ENCODE assay signal across 28 mouse cellular contexts in genomic region chr7:4859418-4859978, GRCm38 (mm10). TPM values are rescaled to one million over a fixed set of nuclear protein-coding genes. Genes with fewer than 3 reads are reported as not detected.
DNase-seq lines count a peak whose midpoint lies in the region; ATAC-seq and TF ChIP-seq lines count a peak whose summit lies in the region.
"Had no signal": no experiment of that assay in that cellular context is flagged by ENCODE, and none has a peak within 500 bp of the region (broad histone marks: within the 10 kb centered on the region; RNA-seq: fewer than 3 reads in every experiment).

No protein-coding gene starts in this region.

- H3K27ac ChIP-seq in hindbrain, embryonic 13.5 days = no peak overlapping the region
- H3K27ac ChIP-seq in hindbrain, postnatal 0 days = no peak overlapping the region
- H3K27ac ChIP-seq in liver, adult 2 months (replicated peaks; ENCODE audit: insufficient read depth, low read depth, low read length) = peak overlapping the region; percentile 63; the same call in 1 of the 2 replicates
- H3K27ac ChIP-seq in liver, embryonic 12.5 days = no peak overlapping the region
- H3K27ac ChIP-seq: embryonic facial prominence, embryonic 15.5 days; forebrain, embryonic 12.5 days; forebrain, embryonic 15.5 days; heart, embryonic 15.5 days; hindbrain, embryonic 10.5 days; hindbrain, embryonic 14.5 days had no signal

- 0 out of 2 replicates have a peak, but pooled peaks cover 4% of the 10 kb centered on the region for H3K27me3 ChIP-seq in hindbrain, embryonic 13.5 days
- H3K27me3 ChIP-seq in hindbrain, postnatal 0 days (ENCODE audit: insufficient read depth, low read length) = no peaks in the 10 kb centered on the region
- H3K27me3 ChIP-seq in liver, adult 2 months (ENCODE audit: control insufficient read depth, insufficient read depth, low read length) = no peaks in the 10 kb centered on the region
- peaks cover 29% of the 10 kb centered on the region for H3K27me3 ChIP-seq in liver, embryonic 12.5 days (replicated peaks)
- H3K27me3 ChIP-seq: embryonic facial prominence, embryonic 15.5 days; forebrain, embryonic 12.5 days; forebrain, embryonic 15.5 days had no signal

- DNase-seq in embryo, embryonic 11 days = peak; percentile 9
- DNase-seq in embryo, embryonic 10 days (ENCODE audit: low spot score) = no peak
- DNase-seq in hindbrain, postnatal 0 days (ENCODE audit: low spot score) = no peak
- DNase-seq in liver, adult 2 months (ENCODE audit: extremely low read depth, low read depth, low spot score) = peak; percentile 66
- peak; percentile 34 for DNase-seq in fat pad, adult 2 months (ENCODE audit: extremely low read depth, low read depth, low spot score)
- DNase-seq in cerebellum, adult 11 months = no peak
- DNase-seq: adrenal gland, adult 8-10 months; adrenal gland, postnatal 25 days; cerebellum, adult 18-20 months; cerebellum, adult 9-10 months; cerebellum, postnatal 14 days; gastrocnemius, postnatal 10 days; gastrocnemius, postnatal 36 days; heart, postnatal 10 days; heart, postnatal 36 days had no signal

- H3K79me2 ChIP-seq in liver, adult 2 months (ENCODE audit: control insufficient read depth, insufficient read depth, low read length) = no peaks in the 10 kb centered on the region

- no peak for TF ChIP-seq POLR2A in liver, adult 2 months (IDR thresholded peaks at IDR 0.05; ENCODE audit: extremely low read depth, insufficient read depth, low read length)

- H3K4me3 ChIP-seq in hindbrain, embryonic 13.5 days = no peak overlapping the region
- H3K4me3 ChIP-seq in hindbrain, postnatal 0 days (ENCODE audit: low read length) = no peak overlapping the region
- no peak overlapping the region for H3K4me3 ChIP-seq in liver, adult 2 months (ENCODE audit: insufficient read depth, low read depth, low read length)
- no peak overlapping the region for H3K4me3 ChIP-seq in liver, embryonic 12.5 days
- H3K4me3 ChIP-seq: embryonic facial prominence, embryonic 15.5 days; forebrain, embryonic 12.5 days; forebrain, embryonic 15.5 days; heart, embryonic 12.5 days; heart, embryonic 15.5 days; hindbrain, embryonic 10.5 days had no signal

- no peak for TF ChIP-seq CTCF in hindbrain, postnatal 0 days (IDR thresholded peaks at IDR 0.05; ENCODE audit: low read depth)
- TF ChIP-seq CTCF in liver, adult 2 months (IDR thresholded peaks at IDR 0.05; ENCODE audit: low read depth, low read length) = no peak

- WGBS in hindbrain, embryonic 13.5 days = 69% methylated on average over 12 of the region's 12 CpGs
- 65% methylated on average over 12 of the region's 12 CpGs for WGBS in hindbrain, postnatal 0 days
- WGBS in liver, adult 2 months = 43% methylated on average over 12 of the region's 12 CpGs
- whole genome bisulfite sequencing in liver, embryonic 12.5 days (ENCODE audit: insufficient replicate concordance) = 72% methylated on average over 12 of the region's 12 CpGs

- peak overlapping the region; percentile 43; the same call in 1 of the 2 replicates for H3K9ac ChIP-seq in hindbrain, embryonic 13.5 days
- no peak overlapping the region for H3K9ac ChIP-seq in hindbrain, postnatal 0 days (replicated peaks; ENCODE audit: low read length)
- no peak overlapping the region; the same call in 1 of the 2 replicates for H3K9ac ChIP-seq in liver, adult 2 months (ENCODE audit: low read depth, low read length)
- H3K9ac ChIP-seq in liver, embryonic 12.5 days = no peak overlapping the region
- H3K9ac ChIP-seq: embryonic facial prominence, embryonic 15.5 days; forebrain, embryonic 12.5 days; forebrain, embryonic 15.5 days; heart, embryonic 12.5 days; heart, embryonic 15.5 days; hindbrain, embryonic 14.5 days had no signal

- H3K4me1 ChIP-seq in hindbrain, embryonic 13.5 days (replicated peaks) = no peaks in the 10 kb centered on the region
- H3K4me1 ChIP-seq in hindbrain, postnatal 0 days (ENCODE audit: insufficient read depth, low read length) = no peaks in the 10 kb centered on the region
- H3K4me1 ChIP-seq in liver, adult 2 months (ENCODE audit: control insufficient read depth, insufficient read depth, low read length) = peaks cover 22% of the 10 kb centered on the region
- H3K4me1 ChIP-seq in liver, embryonic 12.5 days = no peaks in the 10 kb centered on the region
- H3K4me1 ChIP-seq: forebrain, embryonic 12.5 days; forebrain, embryonic 15.5 days; hindbrain, embryonic 10.5 days had no signal

- H3K4me2 ChIP-seq in hindbrain, embryonic 13.5 days = no peak overlapping the region
- H3K4me2 ChIP-seq in hindbrain, postnatal 0 days (ENCODE audit: low read depth, low read length) = no peak overlapping the region
- no peak overlapping the region for H3K4me2 ChIP-seq in liver, embryonic 12.5 days
- H3K4me2 ChIP-seq: embryonic facial prominence, embryonic 15.5 days; forebrain, embryonic 12.5 days; forebrain, embryonic 15.5 days; heart, embryonic 12.5 days; heart, embryonic 15.5 days; hindbrain, embryonic 14.5 days had no signal

- no peak for ATAC-seq in hindbrain, embryonic 13.5 days (ENCODE audit: low FRiP score)
- ATAC-seq in hindbrain, postnatal 0 days = no peak
- no peak for ATAC-seq in liver, embryonic 12.5 days
- ATAC-seq: activated CD4-positive, CD25-positive, alpha-beta regulatory T cell, adult 4 months; forebrain, embryonic 15.5 days had no signal

- no peaks in the 10 kb centered on the region for H3K9me3 ChIP-seq in hindbrain, embryonic 13.5 days
- no peaks in the 10 kb centered on the region for H3K9me3 ChIP-seq in hindbrain, postnatal 0 days (ENCODE audit: low read length)
- no peaks in the 10 kb centered on the region for H3K9me3 ChIP-seq in liver, embryonic 12.5 days (replicated peaks)
- H3K9me3 ChIP-seq: embryonic facial prominence, embryonic 15.5 days; forebrain, embryonic 12.5 days; forebrain, embryonic 15.5 days; heart, embryonic 12.5 days; heart, embryonic 15.5 days; hindbrain, embryonic 10.5 days had no signal

- H3K36me3 ChIP-seq in hindbrain, embryonic 13.5 days = no peaks in the 10 kb centered on the region
- no peaks in the 10 kb centered on the region for H3K36me3 ChIP-seq in hindbrain, postnatal 0 days (ENCODE audit: insufficient read depth, low read length)
- no peaks in the 10 kb centered on the region for H3K36me3 ChIP-seq in liver, adult 2 months (ENCODE audit: control insufficient read depth, insufficient read depth, low read length)
- H3K36me3 ChIP-seq in liver, embryonic 12.5 days = no peaks in the 10 kb centered on the region
- H3K36me3 ChIP-seq: embryonic facial prominence, embryonic 15.5 days; forebrain, embryonic 12.5 days; forebrain, embryonic 15.5 days; heart, embryonic 12.5 days; heart, embryonic 15.5 days; hindbrain, embryonic 10.5 days had no signal

RNA-seq across cellular contexts. Expression of gene Isoc2b, which starts 10.6 kb away (rescaled TPM):
- 3.9 and 4.9 TPM in 2 replicates for polyA plus RNA-seq in hindbrain, embryonic 13.5 days (2015; fragmentation: Nextera tagmentation; extraction: Ambion mirVana)
- total RNA-seq in hindbrain, postnatal 0 days (2014; rRNA removed) = 2.2 and 3.1 TPM in 2 replicates
- polyA plus RNA-seq in hindbrain, postnatal 0 days (2015; fragmentation: Nextera tagmentation; extraction: Ambion mirVana) = 3.5 and 3.7 TPM in 2 replicates
- total RNA-seq in liver, adult 2 months (2014; rRNA removed) = 23.6 and 40.2 TPM in 2 replicates
- 24.0 and 34.6 TPM in 2 replicates for polyA plus RNA-seq in liver, adult 2 months (2012; rRNA removed)
- polyA plus RNA-seq in liver, embryonic 12.5 days (2016; fragmentation: Nextera tagmentation; extraction: Ambion mirVana) = 3.5 and 3.9 TPM in 2 replicates

RNA-seq across cellular contexts. Expression of gene Shisa7, which starts 15.0 kb away (rescaled TPM):
- 10.9 and 11.6 TPM in 2 replicates for polyA plus RNA-seq in hindbrain, embryonic 13.5 days (2015; fragmentation: Nextera tagmentation; extraction: Ambion mirVana)
- total RNA-seq in hindbrain, postnatal 0 days (2014; rRNA removed) = 46.3 and 49.3 TPM in 2 replicates
- polyA plus RNA-seq in hindbrain, postnatal 0 days (2015; fragmentation: Nextera tagmentation; extraction: Ambion mirVana) = 5.7 and 6.9 TPM in 2 replicates
- under 0.01 TPM in 1 of 2 replicates, not detected in the other for total RNA-seq in liver, adult 2 months (2014; rRNA removed)
- 0.02 and 0.12 TPM in 2 replicates for polyA plus RNA-seq in liver, adult 2 months (2012; rRNA removed)
- polyA plus RNA-seq in liver, embryonic 12.5 days (2016; fragmentation: Nextera tagmentation; extraction: Ambion mirVana) = not detected in 2 replicates
- total RNA-seq: gastrocnemius, adult 18-20 months; gastrocnemius, postnatal 36 days; granulocyte monocyte progenitor cell, adult 5-6 weeks; heart, postnatal 36 days had no signal
- polyA plus RNA-seq: heart, embryonic 12.5 days had no signal

RNA-seq across cellular contexts. Expression of gene Isoc2a, which starts 17.5 kb away (rescaled TPM):
- 0.75 and 0.78 TPM in 2 replicates for polyA plus RNA-seq in hindbrain, embryonic 13.5 days (2015; fragmentation: Nextera tagmentation; extraction: Ambion mirVana)
- 8.3 and 12.2 TPM in 2 replicates for total RNA-seq in hindbrain, postnatal 0 days (2014; rRNA removed)
- polyA plus RNA-seq in hindbrain, postnatal 0 days (2015; fragmentation: Nextera tagmentation; extraction: Ambion mirVana) = 0.43 and 0.76 TPM in 2 replicates
- total RNA-seq in liver, adult 2 months (2014; rRNA removed) = 54.3 and 63.5 TPM in 2 replicates
- polyA plus RNA-seq in liver, adult 2 months (2012; rRNA removed) = 103 and 110 TPM in 2 replicates
- polyA plus RNA-seq in liver, embryonic 12.5 days (2016; fragmentation: Nextera tagmentation; extraction: Ambion mirVana) = 0.62 and 0.95 TPM in 2 replicates

RNA-seq across cellular contexts. Expression of gene Gm36210, which starts 46.8 kb away (rescaled TPM):
- polyA plus RNA-seq in hindbrain, embryonic 13.5 days (2015; fragmentation: Nextera tagmentation; extraction: Ambion mirVana) = 0.26 and 0.45 TPM in 2 replicates
- 0.31 and 3.3 TPM in 2 replicates for total RNA-seq in hindbrain, postnatal 0 days (2014; rRNA removed)
- 0.30 and 0.45 TPM in 2 replicates for polyA plus RNA-seq in hindbrain, postnatal 0 days (2015; fragmentation: Nextera tagmentation; extraction: Ambion mirVana)
- not detected in 2 replicates for total RNA-seq in liver, adult 2 months (2014; rRNA removed)
- polyA plus RNA-seq in liver, adult 2 months (2012; rRNA removed) = 0.13 TPM in 1 of 2 replicates, not detected in the other
- polyA plus RNA-seq in liver, embryonic 12.5 days (2016; fragmentation: Nextera tagmentation; extraction: Ambion mirVana) = 0.10 TPM in 1 of 2 replicates, not detected in the other
- total RNA-seq: adrenal gland, postnatal 25 days; granulocyte monocyte progenitor cell, adult 5-6 weeks; heart, postnatal 10 days; heart, postnatal 36 days had no signal
- polyA plus RNA-seq: activated CD4-positive, CD25-positive, alpha-beta regulatory T cell, adult 4 months; embryonic facial prominence, embryonic 15.5 days; heart, embryonic 15.5 days; hindbrain, embryonic 10.5 days; intestine, embryonic 14.5 days had no signal

RNA-seq across cellular contexts. Expression of gene Ube2s, which starts 47.1 kb away (rescaled TPM):
- polyA plus RNA-seq in hindbrain, embryonic 13.5 days (2015; fragmentation: Nextera tagmentation; extraction: Ambion mirVana) = 252 and 267 TPM in 2 replicates
- total RNA-seq in hindbrain, postnatal 0 days (2014; rRNA removed) = 264 and 324 TPM in 2 replicates
- 223 and 233 TPM in 2 replicates for polyA plus RNA-seq in hindbrain, postnatal 0 days (2015; fragmentation: Nextera tagmentation; extraction: Ambion mirVana)
- total RNA-seq in liver, adult 2 months (2014; rRNA removed) = 22.4 and 24.2 TPM in 2 replicates
- 45.9 and 74.3 TPM in 2 replicates for polyA plus RNA-seq in liver, adult 2 months (2012; rRNA removed)
- 353 and 370 TPM in 2 replicates for polyA plus RNA-seq in liver, embryonic 12.5 days (2016; fragmentation: Nextera tagmentation; extraction: Ambion mirVana)

Comparison
In these comparisons a context has a peak if more than half of its experiments do, and no peak if none do; other contexts are left out.
1. DNase-seq: peak in embryo, embryonic 11 days (single experiment), liver, adult 2 months (single experiment) and fat pad, adult 2 months (single experiment); none in embryo, embryonic 10 days (single experiment), hindbrain, postnatal 0 days (single experiment) and cerebellum, adult 11 months (single experiment).
2. RNA of gene Isoc2a, which starts 17.5 kb away (polyA plus RNA-seq): 103 to 110 TPM in liver, adult 2 months; 0.62 to 0.95 TPM in liver, embryonic 12.5 days, 0.75 to 0.78 TPM in hindbrain, embryonic 13.5 days and 0.43 to 0.76 TPM in hindbrain, postnatal 0 days; every median in the first group is over 10 times any median in the second.